Mouse (Mus musculus) mouse embryonic stem cell (cell line): ENCODE measurements around the gene Tubgcp6.

Experiments
- in situ Hi-C, 2 experiments: fragments of 300-500 bp; cut with MboI; formaldehyde crosslinking; loops; 1 replicate in 1 of 2; 3 replicates in 1 of 2; pipeline ENCODE4 v1.14.3; 2019 to 2020; ENCODE audit warnings: low sequenced_read_pairs in 2 of 2, low pct_unique_long_range_greater_than_20kb in 1 of 2, mixed read lengths in 1 of 2; ENCODE audit not compliant: unreplicated experiment in 1 of 2

Tubgcp6 gene

GRCm38 (mm10) chr15:89054666-89055065 lies 68.2 kb downstream of the Tubgcp6 start:
- in situ Hi-C loops: no loop called here
